Mouse (Mus musculus) urinary bladder, postnatal 36 days (tissue): Measurements from ENCODE around the gene A430033K04Rik.

Source experiments
- DNase-seq, 2 experiments: peaks; one replicate each; pipeline ENCODE4 v3.0.0; 2022; ENCODE audit warnings: low spot score in 2 of 2, mixed read lengths in 1 of 2

The A430033K04Rik gene

GRCm38 (mm10) chr5:138622645-138623477 lies at the start of gene A430033K04Rik:
A430033K04Rik (plus strand) TSS chr5:138622859.
- peak; percentile 92 to 94 for DNase-seq

GRCm38 (mm10) chr5:138587396-138587795 lies 35.3 kb upstream of the A430033K04Rik start:
- no peak for DNase-seq

- DNase-seq = no peak
These were observed 4.3 kb upstream of the A430033K04Rik start for GRCm38 (mm10) chr5:138618353-138618752.

- peak; percentile 87 to 93 for DNase-seq
These were observed 3.2 kb upstream of the A430033K04Rik start, which contains the start of gene Zfp68 for GRCm38 (mm10) chr5:138619211-138620128. Zfp68 (minus strand) TSS chr5:138619761.

GRCm38 (mm10) chr5:138620836-138621235 lies 1.8 kb upstream of the A430033K04Rik start:
- DNase-seq = no peak

- DNase-seq = no peak
These were observed 818 bp downstream of the A430033K04Rik start for GRCm38 (mm10) chr5:138623478-138623875.

GRCm38 (mm10) chr5:138636486-138636885 lies 13.8 kb downstream of the A430033K04Rik start:
- DNase-seq = no peak

- no peak for DNase-seq
These were observed 18.4 kb downstream of the A430033K04Rik start for GRCm38 (mm10) chr5:138641081-138641480.

- no peak for DNase-seq
These were observed 19.1 kb downstream of the A430033K04Rik start for GRCm38 (mm10) chr5:138641761-138642160.

- DNase-seq = no peak
These were observed 30.3 kb downstream of the A430033K04Rik start for GRCm38 (mm10) chr5:138652911-138653310.

- DNase-seq = peak in 1 of 2 experiments; percentile 19
These were observed 34.0 kb downstream of the A430033K04Rik start for GRCm38 (mm10) chr5:138656477-138657156.

- DNase-seq = no peak
These were observed 34.7 kb downstream of the A430033K04Rik start for GRCm38 (mm10) chr5:138657407-138657806.

- DNase-seq = peak; percentile 2 to 12
These were observed 35.2 kb downstream of the A430033K04Rik start for GRCm38 (mm10) chr5:138657854-138658253.

GRCm38 (mm10) chr5:138658922-138659321 lies 36.3 kb downstream of the A430033K04Rik start:
- DNase-seq = peak in 1 of 2 experiments; percentile 17

- no peak for DNase-seq
These were observed 60.5 kb downstream of the A430033K04Rik start for GRCm38 (mm10) chr5:138683023-138683766.

- no peak for DNase-seq
These were observed 61.2 kb downstream of the A430033K04Rik start for GRCm38 (mm10) chr5:138683821-138684220.

- DNase-seq = no peak
These were observed 64.8 kb downstream of the A430033K04Rik start for GRCm38 (mm10) chr5:138687453-138687852.

- DNase-seq = no peak
These were observed 66.6 kb downstream of the A430033K04Rik start for GRCm38 (mm10) chr5:138689254-138689653.

- no peak for DNase-seq
These were observed 70.4 kb downstream of the A430033K04Rik start for GRCm38 (mm10) chr5:138692936-138693570.

- no peak for DNase-seq
These were observed 71.4 kb downstream of the A430033K04Rik start for GRCm38 (mm10) chr5:138694036-138694435.
